Comparison of ENCODE assay signal across 19 mouse cellular contexts in the genomic region with DNA sequence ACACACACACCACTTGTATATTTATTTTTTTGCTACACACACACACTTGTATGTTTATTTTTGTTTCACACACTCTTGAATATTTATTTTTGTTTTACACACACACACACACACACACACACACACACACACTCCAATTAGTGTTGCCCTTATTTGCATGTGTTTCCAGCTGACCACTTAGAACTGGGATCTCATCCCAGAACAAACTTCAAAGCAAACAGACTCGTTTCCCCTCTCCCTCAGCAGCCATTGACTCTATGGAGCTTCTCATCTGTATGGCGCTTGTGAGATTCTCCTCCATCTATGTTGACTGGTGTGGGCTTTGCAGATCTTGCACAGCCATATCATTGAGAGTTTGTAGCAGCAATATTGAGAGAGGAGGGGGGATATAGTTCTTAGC.
"Had no signal": no experiment of that assay in that cellular context is flagged by ENCODE, and none has a peak within 500 bp of the region (broad histone marks: within the 10 kb centered on the region; RNA-seq: fewer than 3 reads in every experiment).

No protein-coding gene starts in this region.

- DNase-seq: kidney, postnatal 25 days; left cerebral cortex, postnatal 4 days; liver, postnatal 0 days; lung, embryonic 14.5 days; right cerebral cortex, adult 18-20 months; right cerebral cortex, postnatal 25 days; thymus, postnatal 25 days had no signal

- H3K36me3 ChIP-seq: limb, embryonic 12.5 days; limb, embryonic 15.5 days; midbrain, embryonic 12.5 days; midbrain, embryonic 15.5 days; neural tube, embryonic 12.5 days; neural tube, embryonic 15.5 days; stomach, embryonic 15.5 days had no signal

- H3K4me2 ChIP-seq: limb, embryonic 12.5 days; limb, embryonic 15.5 days; liver, embryonic 11.5 days; lung, embryonic 14.5 days; midbrain, embryonic 12.5 days; midbrain, embryonic 15.5 days; neural tube, embryonic 12.5 days; neural tube, embryonic 15.5 days; stomach, embryonic 15.5 days had no signal

- H3K9me3 ChIP-seq: limb, embryonic 12.5 days; limb, embryonic 15.5 days; midbrain, embryonic 12.5 days; midbrain, embryonic 15.5 days; neural tube, embryonic 12.5 days; neural tube, embryonic 15.5 days; stomach, embryonic 15.5 days had no signal

- H3K27ac ChIP-seq: kidney, postnatal 0 days; limb, embryonic 12.5 days; limb, embryonic 15.5 days; liver, embryonic 14.5 days; macrophage; midbrain, embryonic 12.5 days; midbrain, embryonic 15.5 days; neural tube, embryonic 12.5 days; neural tube, embryonic 15.5 days; stomach, embryonic 15.5 days had no signal

- H3K4me3 ChIP-seq: limb, embryonic 12.5 days; limb, embryonic 15.5 days; midbrain, embryonic 12.5 days; midbrain, embryonic 15.5 days; neural tube, embryonic 12.5 days; neural tube, embryonic 15.5 days; stomach, embryonic 15.5 days had no signal

- H3K27me3 ChIP-seq: limb, embryonic 12.5 days; limb, embryonic 15.5 days; midbrain, embryonic 12.5 days; midbrain, embryonic 15.5 days; neural tube, embryonic 12.5 days; neural tube, embryonic 15.5 days; stomach, embryonic 15.5 days had no signal

- H3K9ac ChIP-seq: limb, embryonic 12.5 days; limb, embryonic 15.5 days; liver, embryonic 14.5 days; liver, postnatal 0 days; lung, embryonic 14.5 days; midbrain, embryonic 12.5 days; midbrain, embryonic 15.5 days; neural tube, embryonic 12.5 days; neural tube, embryonic 15.5 days; stomach, embryonic 15.5 days had no signal

- ATAC-seq: liver, postnatal 0 days; lung, postnatal 0 days; midbrain, embryonic 15.5 days had no signal

- H3K4me1 ChIP-seq: limb, embryonic 12.5 days; limb, embryonic 15.5 days; midbrain, embryonic 12.5 days; midbrain, embryonic 15.5 days; neural tube, embryonic 12.5 days; neural tube, embryonic 15.5 days; stomach, embryonic 15.5 days had no signal
